Mouse (Mus musculus) C2C12 (cell line): Measurements from ENCODE around the gene 4930426L09Rik.

ENCODE experiments used
- CEBPB ChIP-seq: IDR thresholded peaks from one replicate; pipeline ENCODE4 v1.6.1; 2011; ENCODE audit warnings: low read depth, mild to moderate bottlenecking, control low read depth, moderate library complexity
- CTCF ChIP-seq: IDR thresholded peaks from one replicate; pipeline ENCODE4 v1.5.1; 2011; ENCODE audit not compliant: control insufficient read depth, insufficient read depth, insufficient read length
- FOSL1 ChIP-seq: IDR thresholded peaks from one replicate; pipeline ENCODE4 v1.8.0; 2011; ENCODE audit warnings: mild to moderate bottlenecking, low read length; ENCODE audit not compliant: poor library complexity, insufficient read depth, severe bottlenecking
- MAX ChIP-seq: IDR thresholded peaks from one replicate; pipeline ENCODE4 v1.6.1; 2011; ENCODE audit warnings: mild to moderate bottlenecking, control low read depth
- MYOD1 ChIP-seq: IDR thresholded peaks from one replicate; pipeline ENCODE4 v1.6.1; 2011; ENCODE audit warnings: low read depth; ENCODE audit not compliant: control insufficient read depth, insufficient read length
- MYOG ChIP-seq: IDR thresholded peaks from one replicate; pipeline ENCODE4 v1.6.1; 2011; ENCODE audit not compliant: control insufficient read depth, insufficient read length; ENCODE audit errors: extremely low read depth
- USF1 ChIP-seq: IDR thresholded peaks from one replicate; pipeline ENCODE4 v1.6.1; 2011; ENCODE audit warnings: low read depth, mild to moderate bottlenecking, control low read depth, moderate library complexity

DNA sequence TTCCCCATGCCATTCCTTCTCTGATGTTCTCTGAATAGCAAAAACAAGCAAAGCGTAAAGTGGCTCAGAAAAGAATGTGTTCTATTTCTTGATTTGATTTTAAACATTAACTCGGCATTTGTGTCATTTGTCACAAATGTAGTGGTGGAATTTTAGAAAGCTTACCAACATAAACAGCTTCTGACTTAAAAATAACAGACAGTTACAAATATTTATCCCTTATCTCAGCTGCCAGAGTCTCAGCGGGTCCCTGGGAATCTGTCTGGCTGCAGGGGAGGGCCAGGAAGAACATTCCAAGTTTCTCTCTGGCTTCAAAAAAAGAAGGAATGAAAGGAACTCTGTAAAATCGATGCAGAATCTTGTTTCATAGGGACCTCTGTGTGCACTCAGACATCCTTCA, 39.3 kb downstream of the 4930426L09Rik start:
- TF ChIP-seq MAX (no peak), CTCF (no peak), CEBPB (no peak), USF1 (no peak), MYOG (no peak), MYOD1 (no peak), FOSL1 (no peak)
